Mouse (Mus musculus) neural tube, embryonic 13.5 days (tissue): ENCODE results near the gene Dst. TPM values are rescaled to one million over a fixed set of nuclear protein-coding genes. Genes with fewer than 3 reads are reported as not detected.
"Not testable (repeated sequence)": the region's sequence is repeated elsewhere in the genome, so short reads cannot be mapped to it uniquely, and the experiment has no call there.

Source experiments
- ATAC-seq: fragments of 200-750 bp; cut with Nextera tagmentation; 2 replicates; pipeline ENCODE4 v1.8.0; 2017; ENCODE audit warnings: low read depth, mild to moderate bottlenecking, moderate TSS enrichment, moderate library complexity
- H3K27ac ChIP-seq: fragments of 300-500 bp; sonication (generic); replicated peaks from 2 replicates; pipeline ENCODE4 v1.5.1; 2015; ENCODE audit warnings: moderate library complexity, mild to moderate bottlenecking, inconsistent platforms
- H3K27me3 ChIP-seq: fragments of 300-500 bp; sonication (generic); 2 replicates; pipeline ENCODE4 v1.6.1; 2015; ENCODE audit warnings: mild to moderate bottlenecking, inconsistent platforms
- H3K36me3 ChIP-seq: fragments of 300-500 bp; sonication (generic); 2 replicates; pipeline ENCODE4 v1.6.1; 2015; ENCODE audit warnings: mild to moderate bottlenecking, inconsistent platforms
- H3K4me1 ChIP-seq: fragments of 300-500 bp; sonication (generic); replicated peaks from 2 replicates; pipeline ENCODE4 v1.6.1; 2015; ENCODE audit warnings: inconsistent platforms
- H3K4me2 ChIP-seq: fragments of 300-500 bp; sonication (generic); 2 replicates; pipeline ENCODE4 v1.6.1; 2015; ENCODE audit warnings: inconsistent platforms, mild to moderate bottlenecking, moderate library complexity
- H3K4me3 ChIP-seq: fragments of 300-500 bp; sonication (generic); 2 replicates; pipeline ENCODE4 v1.5.1; 2015; ENCODE audit warnings: mild to moderate bottlenecking, inconsistent platforms
- H3K9ac ChIP-seq: fragments of 300-500 bp; sonication (generic); 2 replicates; pipeline ENCODE4 v1.6.1; 2015; ENCODE audit warnings: moderate library complexity, mild to moderate bottlenecking, inconsistent platforms
- H3K9me3 ChIP-seq: fragments of 300-500 bp; sonication (generic); 2 replicates; pipeline ENCODE4 v1.6.1; 2016; ENCODE audit warnings: inconsistent platforms
- WGBS: fragments of 180-500 bp; shearing (Covaris S2); methylation state at CpG from one replicate; pipeline ENCODE4 v1.1.7; 2015; 5-methylcytosine and 5-hydroxymethylcytosine counted together
- polyA plus RNA-seq: library from polyadenylated mRNA; unstranded; fragments of >200 nt; fragmentation: Nextera tagmentation; extraction: Ambion mirVana; gene quantifications from 2 replicates; pipeline ENCODE4 v1.2.1, GENCODE M21; 2015

Dst gene
- polyA plus RNA-seq, 1 experiment from 2014 or later, result 44.4 TPM

GRCm38 (mm10) chr1:34304227-34304626, 396.2 kb downstream of the Dst start:
- H3K36me3 ChIP-seq, result peaks cover 75% of the 10 kb centered on the region
- ATAC-seq, result no peak

GRCm38 (mm10) chr1:34306741-34307140, 398.7 kb downstream of the Dst start:
- H3K9me3 ChIP-seq, result no peaks in the 10 kb centered on the region
- no peak for ATAC-seq
- no peaks in the 10 kb centered on the region for H3K4me1 ChIP-seq
- no peaks in the 10 kb centered on the region for H3K27me3 ChIP-seq
- H3K4me2 ChIP-seq, result no peak overlapping the region
- 89% methylated on average over 2 of the region's 2 CpGs for WGBS
- H3K9ac ChIP-seq, result no peak overlapping the region
- H3K27ac ChIP-seq, result no peak overlapping the region
- H3K36me3 ChIP-seq, result peaks cover 62% of the 10 kb centered on the region
- H3K4me3 ChIP-seq, result no peak overlapping the region

More at GRCm38 (mm10) chr1:34304227-34304626, 396.2 kb downstream of the Dst start:
- Histone ChIP-seq H3K4me2 (no peak overlapping the region), H3K4me3 (no peak overlapping the region), H3K9me3 (no peaks in the 10 kb centered on the region), H3K27ac (no peak overlapping the region), H3K9ac (no peak overlapping the region), H3K4me1 (peaks cover 6% of the 10 kb centered on the region), H3K27me3 (no peaks in the 10 kb centered on the region)
- WGBS, result 83% methylated on average over 5 of the region's 5 CpGs

- no peak overlapping the region for H3K9ac ChIP-seq
- H3K4me2 ChIP-seq, result no peak overlapping the region
- no peak overlapping the region for H3K27ac ChIP-seq
- H3K27me3 ChIP-seq, result no peaks in the 10 kb centered on the region
- H3K4me1 ChIP-seq, result no peaks in the 10 kb centered on the region
- peaks cover 59% of the 10 kb centered on the region for H3K36me3 ChIP-seq
- WGBS, result 96% methylated on average over 15 of the region's 15 CpGs
- no peak for ATAC-seq
- H3K4me3 ChIP-seq, result no peak overlapping the region
- H3K9me3 ChIP-seq, result no peaks in the 10 kb centered on the region
These were observed 399.2 kb downstream of the Dst start for GRCm38 (mm10) chr1:34307191-34307590.

GRCm38 (mm10) chr1:34308841-34309240, 400.8 kb downstream of the Dst start:
- H3K36me3 ChIP-seq, result peaks cover 42% of the 10 kb centered on the region
- WGBS, result 98% methylated on average over 3 of the region's 3 CpGs
- not testable (repeated sequence) for H3K4me3 ChIP-seq, H3K4me2 ChIP-seq, ATAC-seq, H3K9ac ChIP-seq, H3K9me3 ChIP-seq, H3K27me3 ChIP-seq, H3K27ac ChIP-seq, H3K4me1 ChIP-seq

- 96% methylated on average over 12 of the region's 12 CpGs for WGBS
These were observed 401.4 kb downstream of the Dst start for GRCm38 (mm10) chr1:34309396-34309795.

GRCm38 (mm10) chr1:34310532-34311250, 402.7 kb downstream of the Dst start:
- Histone ChIP-seq H3K36me3 (peaks cover 30% of the 10 kb centered on the region), H3K4me2 (no peak overlapping the region), H3K27me3 (no peaks in the 10 kb centered on the region), H3K4me3 (no peak overlapping the region), H3K4me1 (no peaks in the 10 kb centered on the region), H3K9ac (no peak overlapping the region), H3K27ac (no peak overlapping the region), H3K9me3 (no peaks in the 10 kb centered on the region)
- ATAC-seq, result no peak
- 83% methylated on average over 8 of the region's 8 CpGs for WGBS

More at GRCm38 (mm10) chr1:34309396-34309795, 401.4 kb downstream of the Dst start:
- Histone ChIP-seq H3K27me3 (no peaks in the 10 kb centered on the region), H3K36me3 (peaks cover 38% of the 10 kb centered on the region), H3K4me1 (no peaks in the 10 kb centered on the region), H3K9me3 (no peaks in the 10 kb centered on the region), H3K4me2 (no peak overlapping the region), H3K27ac (no peak overlapping the region), H3K4me3 (no peak overlapping the region), H3K9ac (no peak overlapping the region)
- no peak for ATAC-seq

- no peaks in the 10 kb centered on the region for H3K27me3 ChIP-seq
These were observed 404.8 kb downstream of the Dst start for GRCm38 (mm10) chr1:34312806-34313205.

GRCm38 (mm10) chr1:34315381-34315780, 407.4 kb downstream of the Dst start:
- Histone ChIP-seq H3K9ac (no peak overlapping the region), H3K36me3 (no peaks in the 10 kb centered on the region), H3K27ac (no peak overlapping the region), H3K4me3 (no peak overlapping the region), H3K4me2 (no peak overlapping the region), H3K9me3 (no peaks in the 10 kb centered on the region), H3K27me3 (no peaks in the 10 kb centered on the region), H3K4me1 (no peaks in the 10 kb centered on the region)
- 69% methylated on average over 5 of the region's 5 CpGs for WGBS
- no peak for ATAC-seq

More at GRCm38 (mm10) chr1:34312806-34313205, 404.8 kb downstream of the Dst start:
- ATAC-seq, result no peak
- no peak overlapping the region for H3K4me2 ChIP-seq
- H3K27ac ChIP-seq, result no peak overlapping the region
- peaks cover 13% of the 10 kb centered on the region for H3K36me3 ChIP-seq
- WGBS, result 91% methylated on average over 4 of the region's 4 CpGs
- H3K9ac ChIP-seq, result no peak overlapping the region
- no peak overlapping the region for H3K4me3 ChIP-seq
- H3K9me3 ChIP-seq, result no peaks in the 10 kb centered on the region
- H3K4me1 ChIP-seq, result no peaks in the 10 kb centered on the region

GRCm38 (mm10) chr1:34324255-34324654, 416.2 kb downstream of the Dst start:
- WGBS, result 76% methylated on average over 7 of the region's 7 CpGs
- Histone ChIP-seq H3K4me1 (no peaks in the 10 kb centered on the region), H3K27ac (no peak overlapping the region), H3K9ac (no peak overlapping the region), H3K36me3 (no peaks in the 10 kb centered on the region), H3K27me3 (no peaks in the 10 kb centered on the region), H3K4me3 (no peak overlapping the region), H3K9me3 (no peaks in the 10 kb centered on the region), H3K4me2 (no peak overlapping the region)
- ATAC-seq, result no peak

GRCm38 (mm10) chr1:34328606-34329005, 420.6 kb downstream of the Dst start:
- 83% methylated on average over 6 of the region's 6 CpGs for WGBS

GRCm38 (mm10) chr1:34331767-34332166, 423.7 kb downstream of the Dst start:
- H3K4me3 ChIP-seq, result no peak overlapping the region
- 78% methylated on average over 3 of the region's 3 CpGs for WGBS
- H3K9ac ChIP-seq, result no peak overlapping the region
- H3K4me2 ChIP-seq, result no peak overlapping the region
- H3K27ac ChIP-seq, result no peak overlapping the region
- no peaks in the 10 kb centered on the region for H3K9me3 ChIP-seq
- H3K36me3 ChIP-seq, result no peaks in the 10 kb centered on the region
- H3K4me1 ChIP-seq, result no peaks in the 10 kb centered on the region
- H3K27me3 ChIP-seq, result no peaks in the 10 kb centered on the region
- ATAC-seq, result no peak

More at GRCm38 (mm10) chr1:34328606-34329005, 420.6 kb downstream of the Dst start:
- no peak overlapping the region for H3K27ac ChIP-seq
- no peak overlapping the region for H3K4me3 ChIP-seq
- H3K9me3 ChIP-seq, result no peaks in the 10 kb centered on the region
- no peak overlapping the region for H3K4me2 ChIP-seq
- H3K36me3 ChIP-seq, result no peaks in the 10 kb centered on the region
- no peaks in the 10 kb centered on the region for H3K27me3 ChIP-seq
- no peak overlapping the region for H3K9ac ChIP-seq
- ATAC-seq, result no peak
- H3K4me1 ChIP-seq, result no peaks in the 10 kb centered on the region
